Mouse (Mus musculus) MEL-GATA-1-ER (cell line): ENCODE results near the gene Orm1.

Experiments used
- DNase-seq: peaks from one replicate; pipeline ENCODE4 v3.0.0-alpha.2; 2012; ENCODE audit warnings: low read depth; ENCODE audit errors: extremely low read depth

The Orm1 gene

GRCm38 (mm10) chr4:63355877-63356665 lies 11.7 kb downstream of the Orm1 start, which contains the start of gene Orm3:
Gene Orm3 (plus strand): TSS chr4:63356162.
- no peak for DNase-seq

GRCm38 (mm10) chr4:63356981-63357570 lies 12.7 kb downstream of the Orm1 start:
- no peak for DNase-seq

GRCm38 (mm10) chr4:63359861-63360260 lies 15.5 kb downstream of the Orm1 start:
- no peak for DNase-seq

- DNase-seq = no peak
Observed at GRCm38 (mm10) chr4:63362150-63362549, 17.8 kb downstream of the Orm1 start, which contains the start of gene Orm2. Gene Orm2 (plus strand): TSS chr4:63362449.

GRCm38 (mm10) chr4:63368577-63368976 lies 24.2 kb downstream of the Orm1 start:
- DNase-seq = peak; percentile 32

- no peak for DNase-seq
Observed at GRCm38 (mm10) chr4:63370897-63371296, 26.5 kb downstream of the Orm1 start.

GRCm38 (mm10) chr4:63371890-63372289 lies 27.5 kb downstream of the Orm1 start:
- DNase-seq = peak; percentile 36

GRCm38 (mm10) chr4:63373404-63373803 lies 29.0 kb downstream of the Orm1 start:
- no peak for DNase-seq

GRCm38 (mm10) chr4:63374331-63374730 lies 30.0 kb downstream of the Orm1 start:
- DNase-seq = peak; percentile 52

- DNase-seq = no peak
Observed at GRCm38 (mm10) chr4:63375367-63375766, 31.0 kb downstream of the Orm1 start.

- no peak for DNase-seq
Observed at GRCm38 (mm10) chr4:63377483-63377882, 33.1 kb downstream of the Orm1 start.

- DNase-seq = no peak
Observed at GRCm38 (mm10) chr4:63382676-63383369, 38.5 kb downstream of the Orm1 start.

GRCm38 (mm10) chr4:63383474-63383873 lies 39.1 kb downstream of the Orm1 start:
- DNase-seq = no peak

GRCm38 (mm10) chr4:63384262-63384661 lies 39.9 kb downstream of the Orm1 start:
- no peak for DNase-seq

- DNase-seq = no peak
Observed at GRCm38 (mm10) chr4:63385253-63385652, 40.9 kb downstream of the Orm1 start.

- peak; percentile 80 for DNase-seq
Observed at GRCm38 (mm10) chr4:63385784-63386183, 41.4 kb downstream of the Orm1 start.

GRCm38 (mm10) chr4:63388029-63388428 lies 43.7 kb downstream of the Orm1 start:
- no peak for DNase-seq

- no peak for DNase-seq
Observed at GRCm38 (mm10) chr4:63389121-63389886, 44.9 kb downstream of the Orm1 start.

GRCm38 (mm10) chr4:63389887-63390528 lies 45.6 kb downstream of the Orm1 start:
- no peak for DNase-seq

GRCm38 (mm10) chr4:63391322-63391721 lies 47.0 kb downstream of the Orm1 start:
- no peak for DNase-seq
